Mouse (Mus musculus) urinary bladder, postnatal 10 days (tissue): Measurements from ENCODE around the gene Plcl2.
"Not testable (repeated sequence)": the region's sequence is repeated elsewhere in the genome, so short reads cannot be mapped to it uniquely, and the experiment has no call there.

ENCODE experiments used
- DNase-seq: peaks from one replicate; pipeline ENCODE4 v3.0.0; 2022; ENCODE audit warnings: low spot score

Gene Plcl2

DNA sequence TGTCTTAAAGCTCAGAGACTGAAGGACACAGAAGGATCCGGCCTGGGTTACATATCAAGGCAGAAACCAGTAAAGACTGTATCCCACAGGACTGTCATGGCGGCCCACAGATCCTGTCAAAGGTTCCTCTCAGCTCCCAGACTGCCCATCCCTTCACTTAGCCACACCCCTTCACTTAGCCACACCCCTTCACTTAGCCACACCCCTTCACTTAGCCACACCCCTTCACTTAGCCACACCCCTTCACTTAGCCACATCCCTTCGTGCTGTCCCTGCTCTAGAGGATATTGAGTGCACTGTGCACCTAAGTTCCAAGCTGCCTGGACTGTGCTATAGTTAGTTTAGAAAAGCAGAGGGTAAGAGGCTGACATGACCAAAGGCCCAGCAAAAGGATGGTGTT is 118.5 kb downstream of the Plcl2 start:
- DNase-seq, result no peak

DNA sequence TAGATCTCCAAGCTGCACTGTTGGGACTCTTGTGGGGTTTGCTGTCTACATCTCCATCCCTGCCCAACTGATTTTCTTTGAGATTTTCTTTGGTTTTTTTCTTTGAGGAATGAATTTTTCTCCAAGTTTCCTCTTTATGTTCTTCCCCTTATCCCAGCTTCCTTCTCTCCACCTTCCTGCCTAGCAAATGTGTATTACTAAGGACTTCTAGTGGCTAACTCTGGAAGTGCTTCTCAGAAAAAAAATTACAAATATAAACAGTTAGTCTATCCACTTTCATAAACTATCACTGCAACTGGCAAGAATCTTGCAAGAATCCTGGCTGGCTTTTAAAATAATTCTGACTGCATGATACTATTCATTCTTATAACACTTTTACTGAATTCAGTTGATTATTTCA is 119.5 kb downstream of the Plcl2 start:
- no peak for DNase-seq

DNA sequence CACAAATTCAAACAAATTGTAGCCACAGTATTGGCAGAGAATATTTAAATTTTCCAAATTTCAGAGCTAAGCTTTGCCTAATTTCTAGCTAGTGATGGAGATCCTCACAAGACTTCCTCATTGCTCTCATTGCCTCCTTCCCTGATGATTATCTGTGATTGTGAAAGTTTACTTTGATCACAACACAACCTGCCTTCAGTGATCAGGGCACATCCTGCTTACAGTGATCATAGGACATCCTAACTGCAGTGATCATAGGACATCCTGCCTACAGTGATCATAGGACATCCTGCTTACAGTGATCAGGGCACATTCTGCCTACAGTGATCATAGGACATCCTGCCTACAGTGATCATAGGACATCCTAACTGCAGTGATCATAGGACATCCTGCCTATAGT is 121.8 kb downstream of the Plcl2 start:
- DNase-seq, result not testable (repeated sequence)

DNA sequence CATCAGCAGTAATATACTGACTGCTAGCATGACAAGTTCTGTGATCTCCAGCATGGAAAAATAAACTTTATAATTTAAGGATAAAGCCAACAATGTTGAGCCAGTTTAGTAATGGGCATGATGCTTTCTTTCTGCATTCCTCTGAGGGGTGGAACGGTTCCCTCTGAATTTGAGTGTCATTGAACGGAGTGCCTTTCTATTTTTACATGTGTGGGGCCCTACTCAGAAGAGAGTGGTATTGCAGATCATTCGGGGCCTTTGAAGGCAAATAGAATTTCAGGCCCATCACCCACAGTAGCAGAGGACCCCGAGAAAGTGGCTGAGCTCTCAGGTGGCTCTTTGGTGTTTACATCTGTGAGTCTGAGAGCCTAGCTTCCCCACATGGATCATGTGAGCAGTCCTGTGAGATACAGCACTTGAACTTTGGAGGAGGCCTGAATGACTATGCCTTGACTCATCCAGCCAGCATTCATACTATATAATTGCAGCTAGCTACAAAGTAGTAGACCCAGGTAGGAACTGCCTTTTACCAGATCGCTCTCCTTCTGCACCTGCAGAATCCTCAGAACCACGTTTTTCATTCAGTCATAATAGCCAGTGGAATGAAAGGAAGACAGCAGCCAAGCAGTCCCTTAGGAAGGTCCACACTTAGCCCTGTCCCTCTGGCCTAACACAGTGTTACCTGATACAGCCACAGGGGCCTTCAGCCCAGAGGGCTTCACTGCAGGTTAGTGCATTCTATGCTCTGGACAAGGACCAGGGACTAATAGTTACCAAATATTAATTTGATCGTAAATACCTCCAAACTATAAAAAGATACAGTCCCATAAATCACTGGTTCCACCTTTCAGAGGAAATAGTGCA is 125.0 kb downstream of the Plcl2 start:
- DNase-seq, result no peak

DNA sequence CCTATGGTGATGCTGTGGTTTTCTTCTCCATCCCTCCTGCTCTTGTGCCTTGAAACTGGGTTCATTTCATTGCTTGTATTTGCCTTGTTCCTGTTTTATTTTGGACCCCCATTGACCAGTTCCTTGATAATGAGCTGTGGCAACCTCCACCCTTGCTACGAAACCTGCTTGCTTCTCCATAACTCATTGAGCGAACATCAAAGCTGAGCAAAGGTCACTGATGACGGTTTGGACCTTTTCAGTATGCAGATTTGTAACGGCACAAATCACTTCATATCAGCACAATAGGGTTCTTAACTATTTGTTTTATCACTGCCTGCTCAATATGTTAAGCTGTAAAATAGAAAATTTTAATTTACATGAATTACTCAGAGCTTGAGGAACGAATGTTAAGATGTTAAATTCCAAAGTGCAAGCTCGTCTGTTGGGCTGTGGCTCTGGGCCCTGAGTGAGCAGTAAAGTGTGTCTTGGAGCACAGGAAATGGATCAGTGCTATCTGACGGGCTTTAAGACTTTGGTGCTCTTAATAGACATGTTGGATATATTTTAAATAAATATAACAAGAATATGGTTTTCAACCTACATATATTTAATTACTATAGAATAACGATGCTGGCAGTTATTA is 126.9 kb downstream of the Plcl2 start:
- DNase-seq, result no peak

DNA sequence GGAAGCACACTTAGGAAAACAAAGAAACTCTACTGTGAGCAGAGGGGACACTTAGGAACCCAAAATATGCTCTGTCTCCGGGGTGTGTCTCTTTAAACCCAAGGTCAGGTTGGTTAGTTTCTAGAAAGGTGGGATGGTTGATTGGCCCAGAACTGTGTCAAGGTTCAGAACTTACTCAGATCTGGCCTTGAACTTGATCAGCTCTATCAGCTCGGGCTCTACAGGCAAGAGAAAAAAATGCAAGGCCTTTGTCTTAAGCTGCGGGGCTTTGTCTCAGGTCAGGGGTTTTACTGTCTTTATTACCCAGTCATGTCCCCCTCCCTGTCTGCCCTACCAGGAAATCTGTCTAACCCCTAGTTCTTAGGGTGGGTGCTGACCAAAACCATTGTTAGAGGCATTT is 129.6 kb downstream of the Plcl2 start:
- DNase-seq, result no peak

DNA sequence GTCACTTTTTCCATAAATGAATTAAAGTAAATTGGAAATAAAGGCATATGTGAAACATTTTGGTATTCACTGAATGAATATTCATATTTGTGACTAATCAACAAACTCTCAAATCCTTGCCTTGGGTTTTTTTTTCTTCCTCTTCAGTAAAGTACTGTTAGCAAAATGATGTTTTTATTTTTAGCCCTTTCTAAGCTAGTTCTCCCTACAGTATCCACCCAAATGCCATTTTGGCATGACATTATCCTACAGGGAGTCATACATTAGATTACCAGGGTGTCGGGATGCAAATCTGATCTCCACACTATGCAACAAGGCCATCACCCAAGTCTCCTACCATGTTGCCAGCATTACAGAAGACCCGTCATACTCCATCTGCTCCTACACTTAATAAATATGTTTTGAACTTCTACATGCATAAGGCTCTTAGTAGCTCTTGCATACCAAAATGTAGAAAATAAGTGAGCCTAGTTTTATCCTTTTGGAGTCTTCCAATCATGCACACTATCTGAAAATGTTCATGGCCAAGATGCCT is 131.9 kb downstream of the Plcl2 start:
- no peak for DNase-seq

DNA sequence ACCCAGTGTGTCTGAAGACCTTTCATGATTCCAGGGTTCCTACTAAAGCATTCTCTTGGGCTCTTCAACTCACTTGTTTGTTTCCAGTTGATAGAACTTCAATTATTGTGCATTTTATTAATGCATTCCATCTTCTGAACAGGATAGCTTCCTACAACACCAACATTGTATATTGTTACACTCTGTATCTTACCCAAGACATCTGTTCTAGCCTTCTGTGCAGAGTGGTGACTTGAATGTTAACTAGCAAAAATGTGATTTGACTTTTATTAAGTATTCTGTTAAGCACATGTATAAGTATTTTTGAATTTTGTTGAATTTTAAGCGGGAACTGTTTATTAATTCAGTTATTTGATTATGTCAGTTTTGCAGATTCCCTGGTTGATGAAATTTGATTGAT is 132.7 kb downstream of the Plcl2 start:
- DNase-seq, result no peak

DNA sequence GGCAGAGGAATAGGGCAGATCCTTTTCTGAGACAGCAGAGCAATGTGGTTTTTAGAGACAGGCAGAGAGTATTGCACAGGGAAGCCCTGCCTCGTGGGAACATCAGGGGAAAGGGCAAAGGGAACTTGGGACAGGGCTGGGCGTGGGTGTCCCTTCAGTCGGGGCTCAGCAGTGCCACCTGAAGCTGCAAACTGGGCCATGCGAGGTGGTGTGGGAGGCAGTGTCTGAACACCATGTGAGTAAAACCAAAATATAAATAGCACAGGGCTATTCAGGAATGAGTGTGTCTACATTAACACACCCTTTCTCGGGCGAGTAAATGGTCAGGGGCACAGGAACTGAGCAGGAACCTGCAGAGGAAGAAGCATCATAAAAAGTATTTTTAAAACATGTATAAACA is 134.2 kb downstream of the Plcl2 start:
- no peak for DNase-seq

DNA sequence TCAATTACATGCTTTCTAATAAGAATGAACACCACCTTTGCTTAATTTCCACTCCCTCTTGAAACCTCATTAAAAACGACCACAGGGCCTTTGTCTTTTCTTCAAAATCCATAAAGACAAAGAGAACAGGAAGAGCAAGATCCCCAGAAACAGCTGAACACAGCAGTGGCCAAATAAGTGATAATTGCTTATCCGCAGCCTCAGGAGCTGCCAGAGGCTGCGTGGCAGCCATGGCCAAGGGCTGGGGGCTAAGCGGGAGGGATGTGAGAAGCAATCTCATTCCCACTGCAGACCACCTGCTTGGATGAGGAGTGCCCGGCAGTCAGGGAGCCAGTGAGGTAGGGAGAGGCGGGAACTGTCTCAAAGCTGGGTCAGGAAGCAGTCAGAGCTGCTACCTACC is 134.8 kb downstream of the Plcl2 start:
- DNase-seq, result no peak

DNA sequence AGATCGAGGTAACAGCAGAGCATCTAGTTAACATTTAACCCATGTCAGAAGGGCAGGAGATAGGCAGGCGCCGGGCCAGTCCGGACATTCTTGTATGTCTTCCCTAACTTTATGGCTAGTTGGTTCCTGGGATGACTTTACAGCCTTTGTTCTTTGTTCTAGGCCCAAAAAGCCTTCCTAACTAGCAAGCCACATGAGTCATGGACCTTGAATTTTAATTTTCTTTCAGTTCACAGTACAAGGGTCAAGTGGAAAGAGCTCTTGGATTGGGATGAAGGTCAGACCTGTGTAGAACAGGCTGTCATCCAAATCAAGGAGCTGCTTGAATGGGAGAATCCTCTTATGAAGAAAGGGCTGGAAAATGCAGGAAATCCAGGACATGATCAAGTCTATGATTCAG is 138.9 kb downstream of the Plcl2 start:
- not testable (repeated sequence) for DNase-seq

DNA sequence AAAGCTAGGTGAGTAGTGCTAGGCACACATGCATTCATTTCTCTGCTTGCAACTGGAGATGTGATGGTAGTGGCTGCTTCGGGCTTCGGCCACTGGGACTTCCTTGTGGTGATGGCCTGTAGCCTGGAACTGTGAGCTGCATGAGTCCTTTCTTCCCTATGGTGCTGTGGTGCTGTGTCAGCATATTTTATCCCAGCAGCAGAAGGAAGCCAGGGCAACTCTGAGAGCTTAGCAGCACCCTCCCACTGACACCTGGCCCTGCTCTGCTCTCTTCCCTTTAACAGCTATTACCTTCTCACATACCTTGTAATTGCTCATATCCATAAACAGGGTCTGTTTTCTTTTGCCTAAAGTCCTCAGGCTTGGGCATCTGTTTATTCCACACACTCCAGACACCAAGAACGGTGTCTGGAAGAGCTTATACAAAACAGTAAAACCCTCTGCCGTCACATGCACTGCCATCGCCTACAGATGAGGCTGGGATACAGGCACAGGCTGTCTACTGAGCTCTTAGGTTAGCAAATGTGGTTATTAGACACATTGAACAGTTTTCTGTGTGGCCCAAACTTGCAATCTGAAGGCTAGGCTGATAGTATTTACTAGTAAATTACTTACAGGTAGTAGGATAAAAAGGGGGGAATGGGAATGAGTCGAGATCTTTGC is 139.7 kb downstream of the Plcl2 start:
- DNase-seq, result no peak

DNA sequence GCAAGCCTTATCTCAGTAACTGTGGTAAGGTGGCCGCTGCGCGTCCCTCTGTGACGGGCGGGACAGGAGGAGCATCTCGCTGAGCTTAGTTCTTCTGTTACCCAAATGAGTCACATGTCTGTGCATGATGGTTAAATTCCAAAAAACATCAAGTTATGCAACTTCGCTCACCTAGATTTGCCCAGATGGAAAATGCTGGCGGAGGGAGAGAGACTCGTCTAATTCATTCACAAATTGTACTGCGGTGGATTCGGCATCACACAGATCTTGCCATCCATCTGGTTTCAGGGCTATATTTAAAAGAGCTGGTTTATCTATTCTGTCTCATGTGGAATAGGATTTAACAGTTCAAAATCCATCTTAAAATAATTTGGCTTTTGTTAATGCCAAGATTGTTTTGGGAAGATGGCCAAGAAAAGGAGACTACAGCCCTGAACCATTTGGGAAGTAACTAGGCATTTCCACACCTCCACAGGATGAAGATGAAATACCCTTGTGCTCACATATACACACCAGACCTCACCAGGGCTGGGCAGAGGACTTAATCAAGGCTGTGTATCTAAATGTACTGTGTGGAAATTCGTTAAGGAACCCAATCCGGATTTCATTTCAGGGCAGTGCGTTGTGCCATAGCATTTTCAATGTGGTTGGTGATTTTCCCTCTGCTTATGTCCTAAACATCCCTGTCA is 141.5 kb downstream of the Plcl2 start:
- DNase-seq, result no peak

DNA sequence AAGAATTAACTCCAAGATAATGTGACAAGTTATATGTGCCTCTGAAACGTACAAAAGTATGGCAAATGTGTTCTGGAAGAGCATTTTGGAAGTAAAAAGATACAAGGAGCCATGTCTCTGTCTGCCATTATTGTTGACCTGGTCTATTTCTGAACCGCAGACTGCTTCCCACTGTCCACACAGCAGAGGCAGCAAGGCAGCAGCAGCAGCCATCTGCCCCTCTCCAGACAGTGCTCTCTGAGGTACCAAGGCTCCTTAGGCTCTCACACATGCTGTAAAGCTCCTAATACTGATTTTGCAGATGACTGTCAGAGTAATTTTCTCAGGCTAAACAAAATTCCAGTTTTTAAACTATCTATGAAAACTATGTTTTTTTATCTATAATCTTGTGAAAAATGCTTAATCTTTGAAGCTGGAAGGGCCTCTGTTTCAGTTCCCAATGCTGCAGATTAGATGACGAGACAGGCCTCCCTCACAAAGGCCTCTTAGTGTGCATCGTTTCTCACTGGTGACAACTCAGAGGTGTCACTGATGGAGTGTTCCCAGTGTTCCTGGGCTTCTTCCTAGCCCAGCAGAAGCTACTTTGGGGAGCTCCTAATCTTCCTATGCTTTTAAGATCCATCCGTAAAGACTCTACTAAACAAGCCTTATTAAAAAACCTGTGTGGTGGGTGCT is 145.7 kb downstream of the Plcl2 start:
- DNase-seq, result no peak

DNA sequence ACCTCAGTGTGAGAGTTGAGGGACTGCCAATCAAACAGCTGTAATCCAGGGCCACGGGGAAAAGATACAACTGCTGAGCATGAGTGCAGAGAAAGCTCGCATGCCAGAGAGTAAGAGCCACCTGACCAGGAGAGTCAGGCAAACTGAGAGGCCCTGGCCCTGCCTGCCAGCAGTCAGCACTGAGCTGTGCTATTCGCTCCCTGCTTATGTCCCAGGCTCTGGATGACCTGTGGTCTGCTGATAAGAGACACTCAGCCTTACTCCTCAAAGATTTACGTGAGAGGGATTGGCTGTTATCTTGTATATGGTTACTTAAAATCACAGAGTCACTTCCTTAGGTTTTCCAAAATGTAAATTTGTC is 146.2 kb downstream of the Plcl2 start:
- DNase-seq, result no peak

DNA sequence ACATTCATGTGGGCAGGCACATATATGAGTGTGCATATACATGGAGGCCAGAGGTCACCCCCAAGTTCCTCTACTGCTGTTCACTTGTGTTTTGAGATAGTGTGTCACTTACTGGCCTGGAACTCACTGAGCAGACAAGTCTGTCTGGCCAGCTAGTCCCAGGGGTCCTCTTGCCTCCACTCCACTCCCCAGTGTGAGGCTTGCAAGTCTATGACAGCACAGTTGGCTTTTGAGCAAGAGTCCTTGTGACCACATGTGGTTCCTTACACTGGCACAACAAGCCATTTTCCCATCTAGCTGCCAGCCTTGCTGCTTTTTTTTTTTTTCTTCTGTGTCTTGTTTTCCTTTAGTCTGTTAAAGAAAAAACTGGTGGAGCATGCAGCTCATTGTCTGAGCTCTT is 148.1 kb downstream of the Plcl2 start:
- no peak for DNase-seq

DNA sequence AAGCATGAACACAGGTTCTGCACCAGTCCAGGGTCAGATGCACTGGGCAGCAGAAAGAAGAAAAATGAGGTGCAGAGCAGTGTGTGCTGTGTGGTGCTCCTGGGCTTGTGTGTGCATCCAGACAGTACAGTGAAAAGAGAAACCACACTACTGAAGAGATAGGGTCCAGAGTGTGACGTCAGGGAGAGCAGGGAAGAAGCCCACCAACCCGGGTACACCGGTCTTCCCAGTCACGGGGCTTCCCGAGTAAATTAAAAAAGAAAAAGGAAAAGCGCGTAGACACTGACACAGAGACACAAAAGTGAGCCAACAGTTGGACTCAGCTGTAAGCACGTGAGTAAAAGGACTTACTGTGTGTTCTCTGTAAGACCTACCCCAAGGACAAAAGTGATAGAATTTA is 149.7 kb downstream of the Plcl2 start:
- DNase-seq, result no peak

DNA sequence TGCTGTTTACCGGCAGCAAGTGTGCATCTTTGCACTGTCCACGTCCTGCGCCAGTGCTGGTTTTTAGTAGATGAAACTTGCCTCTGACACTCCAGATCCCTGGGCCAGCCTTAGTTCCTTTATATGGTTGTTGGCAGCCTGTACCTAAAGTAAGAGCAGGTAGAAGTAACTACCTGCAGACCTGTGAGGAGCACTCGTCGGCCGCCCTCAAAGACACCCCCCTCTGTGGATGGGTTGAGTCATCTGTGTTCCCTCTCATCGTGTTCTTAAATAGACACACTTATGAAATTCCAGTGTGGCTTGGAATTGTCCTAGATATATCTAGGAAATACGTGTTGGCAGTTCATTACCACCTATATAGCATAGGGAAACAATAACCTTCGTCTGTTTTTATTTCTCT is 158.4 kb downstream of the Plcl2 start:
- no peak for DNase-seq

DNA sequence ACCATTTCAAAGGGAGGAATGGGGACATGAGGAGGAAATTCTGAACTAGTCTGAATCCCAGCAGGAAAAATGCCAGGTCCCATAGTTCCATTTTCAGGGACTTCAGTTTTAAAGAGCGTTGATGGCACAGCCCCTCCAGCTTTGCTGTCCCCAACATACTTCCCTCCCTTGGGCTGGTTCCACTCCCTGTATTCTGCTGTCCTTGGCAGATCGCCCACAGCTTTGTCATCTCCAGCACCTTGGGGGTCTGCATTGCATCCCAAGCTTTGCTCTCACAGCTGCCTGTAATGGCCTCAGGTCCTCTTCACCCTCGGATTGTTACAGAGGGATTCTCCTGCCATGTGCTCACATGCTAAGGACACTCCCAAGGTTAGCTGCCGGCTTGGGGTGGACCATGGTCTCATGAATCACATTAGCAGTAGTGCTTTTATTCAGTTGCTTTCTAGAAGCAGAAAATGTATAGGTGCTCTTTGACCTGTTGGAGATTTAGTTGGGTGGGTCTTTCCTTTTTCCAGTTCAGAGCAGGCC is 159.5 kb downstream of the Plcl2 start:
- DNase-seq, result no peak

DNA sequence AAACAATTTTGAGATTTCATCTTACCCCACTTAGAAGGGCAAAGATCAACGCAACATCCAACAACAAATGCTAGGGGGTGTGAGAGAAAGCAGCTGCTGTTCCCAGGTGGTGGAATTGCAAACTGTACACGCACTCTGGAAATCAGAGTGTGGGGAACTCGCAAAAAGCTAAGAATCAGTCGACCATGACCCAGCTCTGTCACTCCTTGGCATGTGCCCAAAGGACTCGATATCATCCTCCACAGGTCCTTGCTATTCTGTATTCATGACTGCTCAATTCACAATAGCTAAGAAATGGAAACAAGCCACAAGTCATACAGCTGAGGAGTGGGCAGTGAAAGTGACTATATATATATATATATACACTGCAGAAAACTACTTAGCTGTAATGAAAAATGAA is 162.2 kb downstream of the Plcl2 start:
- DNase-seq, result no peak

DNA sequence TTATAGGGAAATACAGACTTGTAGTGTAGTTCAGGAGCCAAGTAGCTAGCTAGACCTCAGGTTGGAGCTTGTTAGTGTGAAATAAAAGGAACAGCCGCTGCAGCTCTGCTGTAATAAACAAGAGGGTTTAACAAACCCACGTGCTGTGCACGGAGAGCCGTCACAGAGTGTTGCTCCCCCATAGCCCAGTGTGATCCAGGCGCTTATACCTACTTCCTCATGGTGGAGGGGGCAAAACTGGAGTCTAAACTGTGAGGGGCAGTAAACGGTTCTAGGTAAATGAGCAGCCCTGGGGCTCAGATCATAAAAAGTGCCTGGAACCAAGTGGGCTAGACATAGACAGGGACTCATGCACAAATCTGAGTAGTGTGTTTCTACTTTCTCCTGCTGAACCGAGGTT is 165.4 kb downstream of the Plcl2 start:
- DNase-seq, result no peak

DNA sequence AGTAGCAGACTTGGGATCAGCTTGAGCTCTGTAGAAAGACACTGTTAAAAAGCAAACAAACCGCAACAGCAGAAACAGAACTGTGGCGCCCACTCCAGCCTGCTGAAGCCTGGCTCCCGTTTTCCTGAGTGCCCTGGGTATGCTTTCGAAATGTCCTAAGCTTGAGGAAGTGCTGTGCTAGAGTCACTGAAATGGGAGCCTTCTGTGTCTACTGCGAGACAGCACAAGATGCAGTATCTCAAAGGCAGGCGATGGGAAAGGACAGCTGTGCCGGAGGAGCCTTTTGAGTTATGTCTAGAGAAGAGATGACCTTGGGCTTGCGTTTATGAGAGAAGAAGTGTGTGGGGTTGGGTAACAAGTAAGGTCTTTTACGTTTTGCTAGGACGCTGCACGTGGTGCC is 166.0 kb downstream of the Plcl2 start:
- no peak for DNase-seq
